Mouse (Mus musculus): ENCODE measurements around the gene Sorcs2. TPM values are rescaled to one million over a fixed set of nuclear protein-coding genes. Genes with fewer than 3 reads are reported as not detected.

The Sorcs2 gene
- total RNA-seq, 2 experiments from 2014 or later = 1.8 TPM

DNA sequence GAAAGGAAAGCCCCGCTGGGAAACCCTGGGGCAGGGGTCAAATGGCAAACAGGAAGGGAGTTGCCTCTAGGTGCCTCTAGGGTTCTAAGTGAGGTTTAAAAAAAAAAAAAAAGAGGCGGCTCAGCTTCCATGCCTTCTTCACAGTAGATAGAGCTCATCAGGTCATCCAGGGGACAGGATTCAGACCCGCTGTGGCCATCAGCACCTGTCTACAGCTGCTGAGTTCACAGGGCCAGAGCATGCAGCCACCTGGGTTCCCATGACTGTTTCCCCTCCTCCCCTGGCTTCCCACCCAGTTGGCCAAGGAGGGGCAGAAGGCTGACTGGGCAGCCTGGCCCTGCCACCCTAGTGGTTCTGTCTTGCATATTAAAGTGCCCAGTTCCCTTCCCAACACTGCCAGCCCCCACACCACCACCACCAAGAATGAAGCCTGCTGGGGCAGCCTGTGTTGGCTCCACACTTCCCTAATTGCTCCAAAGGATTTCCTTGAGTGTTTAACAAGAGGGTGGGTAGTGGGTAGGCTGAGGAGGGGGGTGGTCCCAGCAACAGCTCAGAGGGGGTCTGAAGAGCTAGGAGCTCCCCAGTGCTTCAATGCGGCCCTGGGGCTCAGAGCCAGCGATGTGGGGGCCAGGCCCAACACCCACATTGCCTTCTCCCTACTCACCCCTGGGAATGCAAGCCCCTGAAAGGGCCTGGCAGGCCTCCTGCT is 38.2 kb downstream of the Sorcs2 start:
- DNase-seq (ENCODE audit: low spot score) = peak; percentile 28

GRCm38 (mm10) chr5:36358161-36358560 is 39.8 kb downstream of the Sorcs2 start:
- DNase-seq (ENCODE audit: low spot score) = no peak

DNA sequence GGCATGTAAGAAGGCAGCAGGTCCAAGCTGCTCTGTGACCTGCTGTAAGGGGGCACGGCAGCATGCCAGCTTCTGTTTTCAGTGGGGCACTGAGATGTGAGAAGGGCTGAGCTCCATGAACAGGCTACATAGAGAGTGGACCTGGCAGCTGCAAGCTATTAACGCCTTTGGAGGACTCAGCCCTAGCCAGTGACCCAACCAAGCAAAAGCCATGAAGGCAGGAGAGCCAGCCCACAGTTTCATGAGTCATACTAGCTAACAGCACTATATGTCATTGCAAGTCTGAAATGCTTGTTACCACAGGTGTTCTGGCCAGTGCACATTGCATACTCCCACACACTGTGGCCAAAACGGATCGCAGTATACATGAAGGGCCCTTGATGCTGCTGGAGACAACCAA is 41.3 kb downstream of the Sorcs2 start:
- DNase-seq (ENCODE audit: low spot score) = no peak

DNA sequence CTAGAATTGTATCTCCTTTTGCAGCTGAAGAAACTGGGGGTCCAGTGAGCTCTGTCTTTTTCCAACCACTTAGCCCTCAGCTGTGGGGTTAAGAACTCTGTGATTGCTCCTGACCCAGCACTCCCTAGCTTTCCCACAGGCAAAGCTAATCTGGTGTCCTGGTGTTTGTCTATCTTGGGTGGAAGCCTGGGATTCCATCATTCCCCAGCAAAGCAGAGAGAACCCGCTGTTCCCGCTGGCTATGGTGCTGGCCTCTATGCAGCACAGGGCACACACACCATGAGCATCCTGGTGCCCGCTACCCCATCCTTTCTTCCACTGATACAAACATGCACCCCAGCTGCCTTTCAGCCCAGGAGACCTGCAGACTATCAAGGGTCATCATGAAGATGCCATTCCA is 42.3 kb downstream of the Sorcs2 start:
- no peak for DNase-seq (ENCODE audit: low spot score)

GRCm38 (mm10) chr5:36353679-36354078 is 44.3 kb downstream of the Sorcs2 start:
- DNase-seq (ENCODE audit: low spot score) = no peak

- no peak for DNase-seq (ENCODE audit: low spot score)
Observed at GRCm38 (mm10) chr5:36353194-36353593, 44.7 kb downstream of the Sorcs2 start.

DNA sequence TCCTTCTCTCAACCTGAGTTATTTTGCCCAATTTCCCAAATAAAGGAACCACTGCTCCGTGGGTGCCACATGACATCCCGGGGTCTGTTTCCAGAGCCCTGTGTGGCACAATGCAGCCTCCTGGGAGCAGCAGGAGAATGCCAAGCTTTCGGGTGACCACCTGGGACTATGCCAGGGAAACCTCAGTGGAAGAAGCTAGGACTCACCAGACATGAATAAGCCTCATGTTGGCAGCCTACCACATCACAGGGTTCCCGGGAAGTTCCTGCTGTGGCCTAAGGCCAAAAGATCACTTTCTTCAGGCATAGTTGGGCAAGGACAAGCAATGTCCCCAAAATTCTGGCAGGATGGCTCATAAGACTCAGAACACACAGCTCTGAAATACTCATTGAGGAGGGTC is 51.2 kb downstream of the Sorcs2 start:
- no peak for DNase-seq (ENCODE audit: low spot score)

DNA sequence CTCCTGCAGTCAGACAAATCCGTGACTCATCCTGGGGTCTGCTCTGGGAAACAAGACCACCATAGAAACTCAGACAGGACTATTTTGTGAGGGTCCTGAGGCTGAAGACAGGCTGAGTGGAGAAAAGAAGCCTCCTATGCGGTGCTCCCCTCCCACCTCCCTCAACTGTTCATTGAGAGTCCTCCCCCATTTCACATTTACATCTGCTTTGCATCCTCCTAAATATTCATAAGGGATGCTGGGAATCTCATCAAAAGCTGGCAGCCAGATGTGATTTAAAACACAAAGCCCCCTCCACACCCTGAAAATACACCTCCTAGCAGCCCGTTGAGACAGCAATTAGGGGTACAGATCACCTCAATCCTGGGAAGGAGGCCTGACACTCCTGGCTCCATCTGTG is 58.7 kb downstream of the Sorcs2 start:
- no peak for DNase-seq (ENCODE audit: low spot score)

- DNase-seq (ENCODE audit: low spot score) = no peak
Observed at GRCm38 (mm10) chr5:36336252-36336651, 61.7 kb downstream of the Sorcs2 start.

- no peak for DNase-seq (ENCODE audit: low spot score)
Observed at GRCm38 (mm10) chr5:36335661-36336060, 62.3 kb downstream of the Sorcs2 start.

DNA sequence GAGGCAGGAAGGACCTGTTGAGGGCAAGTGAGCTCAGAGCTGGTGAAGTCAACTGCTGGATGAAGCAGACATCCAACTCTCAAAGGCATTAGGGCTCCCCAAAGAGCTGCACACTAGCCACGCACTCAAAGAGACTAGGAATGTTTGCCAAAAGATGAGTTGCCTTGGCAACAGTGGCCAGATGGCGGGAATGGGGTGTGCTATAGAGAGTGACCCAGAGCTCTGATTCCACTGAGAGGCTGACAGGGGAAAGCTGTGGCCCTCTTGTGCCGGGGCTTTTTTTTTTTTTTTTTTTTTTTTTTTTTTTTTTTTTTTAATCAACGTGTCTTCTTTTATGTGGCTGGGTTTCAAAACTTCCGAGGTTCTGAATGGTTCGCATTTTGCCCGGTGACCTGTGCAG is 63.7 kb downstream of the Sorcs2 start:
- peak; percentile 10 for DNase-seq (ENCODE audit: low spot score)

DNA sequence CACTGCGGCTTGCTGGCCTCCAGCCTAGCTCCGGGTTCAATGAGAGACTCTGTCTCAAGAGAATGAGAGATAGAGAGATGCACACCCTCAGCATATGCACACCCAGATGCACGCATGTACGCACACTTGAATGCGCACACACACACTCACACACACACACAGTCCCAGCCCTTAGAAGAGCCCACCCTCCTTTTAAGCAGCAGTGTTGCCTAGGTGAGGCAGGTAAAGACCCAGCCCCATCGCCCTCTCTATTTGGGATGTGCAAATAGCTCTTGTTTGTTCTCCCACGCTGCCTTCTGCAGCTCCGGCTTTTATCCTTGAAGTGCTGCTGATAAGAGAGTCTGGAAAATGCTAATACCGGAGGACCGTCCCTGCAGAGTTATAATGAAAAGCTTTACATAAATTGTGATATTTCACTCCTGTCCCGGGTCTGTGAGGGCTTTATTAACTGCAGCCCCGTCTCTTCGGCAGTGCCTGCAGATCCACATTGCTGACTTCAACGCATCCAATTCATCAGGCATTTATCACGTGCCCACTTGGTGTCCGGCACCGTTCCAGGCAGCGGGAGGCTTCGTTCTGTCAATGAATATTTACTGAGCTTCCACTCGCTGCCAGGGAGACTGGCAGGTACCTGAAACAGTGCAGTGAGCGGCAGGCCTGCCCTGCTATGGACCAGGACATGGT is 67.3 kb downstream of the Sorcs2 start:
- no peak for DNase-seq (ENCODE audit: low spot score)

GRCm38 (mm10) chr5:36326057-36327010 is 71.6 kb downstream of the Sorcs2 start:
- DNase-seq (ENCODE audit: low spot score) = no peak

- DNase-seq (ENCODE audit: low spot score) = no peak
Observed at GRCm38 (mm10) chr5:36324140-36324572, 73.8 kb downstream of the Sorcs2 start.

DNA sequence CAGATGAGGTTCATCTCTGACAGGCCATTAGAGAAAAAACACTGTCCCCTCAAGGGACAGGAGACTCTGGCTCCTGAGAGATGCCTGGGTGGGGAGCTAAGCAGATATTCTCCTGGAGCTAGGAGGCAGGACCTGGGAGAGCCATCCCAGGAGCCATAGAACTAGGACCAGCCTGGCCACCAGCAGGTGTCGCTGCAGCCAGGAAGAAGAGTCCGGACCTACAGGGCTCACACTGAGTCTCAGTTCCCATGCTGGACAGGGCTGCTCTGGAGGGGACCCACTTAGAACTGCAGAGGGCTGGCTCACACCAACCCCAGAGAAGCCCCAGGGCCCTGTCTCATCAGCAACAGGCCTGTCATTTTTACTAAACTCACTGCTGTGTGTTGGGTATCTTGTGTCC is 74.4 kb downstream of the Sorcs2 start:
- peak; percentile 74 for DNase-seq (ENCODE audit: low spot score)

GRCm38 (mm10) chr5:36321581-36321980 is 76.4 kb downstream of the Sorcs2 start:
- DNase-seq (ENCODE audit: low spot score) = no peak

DNA sequence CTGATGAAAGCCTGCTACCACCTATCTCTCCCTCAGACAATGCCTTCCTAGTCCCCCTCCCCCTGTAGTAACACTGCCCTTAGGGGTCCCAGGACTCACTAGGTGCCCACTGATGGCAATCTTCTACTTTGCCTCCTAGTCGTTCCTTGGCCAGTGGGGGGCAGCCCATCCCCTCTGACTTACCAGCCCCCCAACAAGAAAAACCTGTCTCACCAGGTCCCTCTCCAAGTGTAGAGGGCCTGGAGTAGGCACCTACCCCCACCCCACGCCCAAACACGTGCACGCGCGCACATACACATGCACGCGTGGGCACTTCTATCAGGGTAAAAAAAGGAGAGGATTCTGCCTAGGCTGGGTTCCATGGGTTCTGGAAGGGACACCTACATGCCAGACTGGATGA is 77.3 kb downstream of the Sorcs2 start:
- DNase-seq (ENCODE audit: low spot score) = no peak

DNA sequence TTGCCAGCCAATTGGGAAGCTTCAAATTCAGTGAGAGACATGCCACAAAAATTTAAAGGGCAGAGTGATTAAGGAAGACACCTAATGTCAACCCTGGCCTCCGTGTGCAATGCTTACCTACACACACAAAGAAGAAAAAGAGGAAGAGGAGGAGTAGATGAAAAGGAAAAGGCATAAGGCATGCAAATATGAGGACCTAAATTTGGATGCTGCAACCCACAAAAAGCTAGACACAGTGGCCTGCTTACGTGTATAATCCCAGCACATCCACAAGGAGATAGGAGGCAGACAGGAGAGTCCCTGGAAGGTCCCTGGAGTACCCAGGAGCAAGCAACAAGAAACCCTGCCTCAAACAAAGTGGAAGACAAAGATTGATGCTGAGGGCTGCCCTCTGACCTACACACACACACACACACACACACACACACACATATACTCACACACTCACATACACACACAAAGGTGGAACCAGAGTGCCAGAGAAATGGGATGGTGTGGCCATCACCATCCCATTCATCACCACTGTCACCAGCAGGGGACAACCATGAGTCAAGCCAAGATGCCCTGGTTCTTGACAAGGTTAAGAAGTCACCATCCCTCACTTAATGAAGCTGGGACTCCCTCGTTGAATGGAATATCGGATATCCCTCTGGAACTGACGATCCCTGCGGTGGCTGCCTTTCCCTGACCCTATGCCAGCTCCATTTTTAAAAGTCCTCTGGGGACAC is 80.1 kb downstream of the Sorcs2 start:
- DNase-seq (ENCODE audit: low spot score) = no peak

DNA sequence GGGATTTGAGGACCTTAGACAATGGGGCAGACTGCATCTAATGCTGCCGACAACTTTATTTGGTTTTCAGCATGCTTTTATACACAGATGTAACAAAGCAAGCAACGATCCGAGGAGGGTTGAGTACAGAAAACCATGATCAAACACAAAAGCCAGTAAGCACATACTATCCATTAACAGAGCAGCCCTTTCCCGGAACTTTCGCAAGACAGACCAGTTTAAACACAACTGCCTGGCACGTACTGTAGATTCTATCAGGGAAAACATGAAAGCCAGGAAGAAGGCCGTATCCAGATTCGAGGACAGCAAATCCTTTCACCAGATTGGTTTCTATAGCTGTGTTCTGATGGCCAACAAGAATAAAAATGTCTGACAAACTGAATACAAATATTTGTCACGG is 82.8 kb downstream of the Sorcs2 start:
- DNase-seq (ENCODE audit: low spot score) = no peak

- peak; percentile 40 for DNase-seq (ENCODE audit: low spot score)
Observed at GRCm38 (mm10) chr5:36313353-36314079, 84.4 kb downstream of the Sorcs2 start.

DNA sequence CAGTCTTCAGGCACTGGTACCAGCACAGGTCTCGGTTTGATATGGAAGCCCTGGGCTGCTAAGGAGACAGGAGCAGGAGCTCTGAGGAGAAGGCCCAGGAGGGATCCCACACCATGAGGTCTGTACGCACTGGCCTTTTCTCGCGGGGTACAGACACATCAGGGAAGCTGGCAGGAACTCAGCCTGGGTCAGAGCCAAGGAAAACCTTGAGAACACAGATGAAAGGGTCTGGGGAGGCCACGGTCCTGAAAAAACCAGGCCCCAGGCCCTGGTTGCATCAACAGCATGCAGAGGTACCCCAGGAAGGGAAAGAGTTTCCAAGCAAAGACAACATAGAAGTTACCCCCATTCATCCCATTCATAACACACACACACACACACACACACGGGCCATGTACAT is 85.0 kb downstream of the Sorcs2 start:
- DNase-seq (ENCODE audit: low spot score) = no peak
